Mouse (Mus musculus): ENCODE results near the gene Usp3. TPM values are rescaled to one million over a fixed set of nuclear protein-coding genes. Genes with fewer than 3 reads are reported as not detected.

The Usp3 gene
- total and polyA plus RNA-seq, 3 experiments = 24.4 to 39.5 (median 36.6) TPM

GRCm38 (mm10) chr9:66617812-66618211 lies 24.9 kb upstream of the Usp3 start:
- TF ChIP-seq CTCF (conservative IDR thresholded peaks at IDR 0.05 in 1 of 2, IDR thresholded peaks at IDR 0.05 in 1 of 2; ENCODE audit: low read depth in 2 of 2, low read length in 2 of 2) (peak in 1 of 2 experiments; percentile 16; a peak in 2 of 4 replicates), EP300 (IDR thresholded peaks at IDR 0.05; ENCODE audit: low read length) (no peak)
- Histone ChIP-seq H3K9ac (ENCODE audit: insufficient read depth, low read depth) (no peak overlapping the region), H3K27ac (ENCODE audit: insufficient read depth, low read depth) (no peak overlapping the region), H3K36me3 (replicated peaks in 1 of 2; ENCODE audit: control insufficient read depth in 1 of 2, insufficient read depth in 1 of 2, low read length in 1 of 2) (no peaks in the 10 kb centered on the region), H3K27me3 (replicated peaks) (no peaks in the 10 kb centered on the region), H3K4me2 (ENCODE audit: insufficient read depth, low read depth, poor library complexity, severe bottlenecking) (no peak overlapping the region), H3K79me2 (replicated peaks; ENCODE audit: control insufficient read depth, extremely low read depth, insufficient read depth, poor library complexity, severe bottlenecking) (no peaks in the 10 kb centered on the region), H3K4me1 (ENCODE audit: control insufficient read depth in 1 of 2, insufficient read depth in 2 of 2) (peaks cover 6 to 67% of the 10 kb centered on the region in 2 experiments; a peak in 3 of 4 replicates), H3K9me3 (replicated peaks; ENCODE audit: low read length) (peaks cover under 1% of the 10 kb centered on the region), H3K4me3 (replicated peaks in 1 of 3; ENCODE audit: low read depth in 2 of 3, low read length in 2 of 3, poor library complexity in 1 of 3) (no peak overlapping the region)
- in situ Hi-C loops (cut with MboI; ENCODE audit: low pct_ligation_motif_present, low pct_unique_long_range_greater_than_20kb, low sequenced_read_pairs) (loop anchor here (25.0 kb wide), 1 partner anchor 331 kb away; no protein-coding TSS in a partner anchor), dilution Hi-C loops (cut with MboI; ENCODE audit: extremely low pct_ligation_motif_present, extremely low pct_unique_long_range_greater_than_20kb, low sequenced_read_pairs) (no loop called here)
- DNase-seq (ENCODE audit: extremely low read depth) = no peak

GRCm38 (mm10) chr9:66616858-66617257 lies 23.9 kb upstream of the Usp3 start:
- no peaks in the 10 kb centered on the region for H3K27me3 ChIP-seq (replicated peaks)
- dilution Hi-C loops (cut with MboI; ENCODE audit: extremely low pct_ligation_motif_present, extremely low pct_unique_long_range_greater_than_20kb, low sequenced_read_pairs) (no loop called here), in situ Hi-C loops (cut with MboI; ENCODE audit: low pct_ligation_motif_present, low pct_unique_long_range_greater_than_20kb, low sequenced_read_pairs) (loop anchor here (25.0 kb wide), 1 partner anchor 330 kb away; no protein-coding TSS in a partner anchor)
- no peak overlapping the region for H3K4me2 ChIP-seq (ENCODE audit: insufficient read depth, low read depth, poor library complexity, severe bottlenecking)
- no peak overlapping the region for H3K27ac ChIP-seq (ENCODE audit: insufficient read depth, low read depth)
- no peaks in the 10 kb centered on the region for H3K36me3 ChIP-seq (replicated peaks in 1 of 2; ENCODE audit: control insufficient read depth in 1 of 2, insufficient read depth in 1 of 2, low read length in 1 of 2)
- H3K79me2 ChIP-seq (replicated peaks; ENCODE audit: control insufficient read depth, extremely low read depth, insufficient read depth, poor library complexity, severe bottlenecking) = no peaks in the 10 kb centered on the region
- TF ChIP-seq EP300 (IDR thresholded peaks at IDR 0.05; ENCODE audit: low read length) (no peak), MXI1 (IDR thresholded peaks at IDR 0.05; ENCODE audit: low read depth, low read length) (no peak), JUN (IDR thresholded peaks at IDR 0.05; ENCODE audit: insufficient read depth, low read depth, low read length) (no peak), ELF1 (IDR thresholded peaks at IDR 0.05; ENCODE audit: low read depth, low read length) (no peak), RCOR1 (conservative IDR thresholded peaks at IDR 0.05; ENCODE audit: low read depth, low read length) (no peak), GABPA (IDR thresholded peaks at IDR 0.05; ENCODE audit: insufficient replicate concordance, low read depth, low read length) (no peak), MAFK (IDR thresholded peaks at IDR 0.05; ENCODE audit: insufficient replicate concordance, low read length) (no peak), KAT2A (IDR thresholded peaks at IDR 0.05; ENCODE audit: insufficient replicate concordance, low read length) (no peak)
- DNase-seq (ENCODE audit: extremely low read depth) = no peak
- peaks cover 3% of the 10 kb centered on the region for H3K9me3 ChIP-seq (replicated peaks; ENCODE audit: low read length)
- no peak overlapping the region for H3K9ac ChIP-seq (ENCODE audit: insufficient read depth, low read depth)
- H3K4me1 ChIP-seq (ENCODE audit: control insufficient read depth in 1 of 2, insufficient read depth in 2 of 2) = peaks cover 6 to 65% of the 10 kb centered on the region in 2 experiments; a peak in 3 of 4 replicates
- no peak overlapping the region for H3K4me3 ChIP-seq (replicated peaks in 1 of 3; ENCODE audit: low read depth in 2 of 3, low read length in 2 of 3, poor library complexity in 1 of 3)

DNA sequence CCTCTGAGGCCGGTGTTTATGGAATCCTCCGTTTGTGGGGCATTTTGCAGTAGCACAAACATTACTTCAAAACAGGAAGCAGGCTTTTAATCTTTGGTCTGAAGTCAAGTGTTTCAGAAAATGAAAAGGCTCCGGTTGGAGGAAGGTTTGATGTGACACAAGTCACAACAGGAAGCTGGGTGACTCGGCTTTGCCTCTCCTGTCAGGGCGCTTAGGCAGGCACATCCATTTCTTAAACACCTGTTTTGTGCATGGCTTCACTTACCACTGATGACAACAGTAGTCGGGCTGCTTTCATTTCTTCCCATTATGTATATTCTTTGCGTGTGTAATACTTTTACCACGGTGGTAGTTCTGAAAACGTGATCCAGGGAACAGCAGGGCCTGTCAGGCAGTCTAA lies 22.2 kb upstream of the Usp3 start:
- Histone ChIP-seq H3K36me3 (replicated peaks in 1 of 2; ENCODE audit: control insufficient read depth in 1 of 2, insufficient read depth in 1 of 2, low read length in 1 of 2) (no peaks in the 10 kb centered on the region), H3K9me3 (replicated peaks; ENCODE audit: low read length) (peaks cover 3% of the 10 kb centered on the region), H3K4me2 (ENCODE audit: insufficient read depth, low read depth, poor library complexity, severe bottlenecking) (0 out of 2 replicates have a peak overlapping the region, but pooled peaks have one; percentile 33), H3K27ac (ENCODE audit: insufficient read depth, low read depth) (no peak overlapping the region), H3K9ac (ENCODE audit: insufficient read depth, low read depth) (no peak overlapping the region), H3K27me3 (replicated peaks) (no peaks in the 10 kb centered on the region), H3K4me3 (replicated peaks in 1 of 3; ENCODE audit: low read depth in 2 of 3, low read length in 2 of 3, poor library complexity in 1 of 3) (no peak overlapping the region), H3K4me1 (ENCODE audit: control insufficient read depth in 1 of 2, insufficient read depth in 2 of 2) (peaks cover 7 to 59% of the 10 kb centered on the region in 2 experiments; a peak in 3 of 4 replicates), H3K79me2 (replicated peaks; ENCODE audit: control insufficient read depth, extremely low read depth, insufficient read depth, poor library complexity, severe bottlenecking) (no peaks in the 10 kb centered on the region)
- no peak for DNase-seq (ENCODE audit: extremely low read depth)
- TF ChIP-seq ELF1 (IDR thresholded peaks at IDR 0.05; ENCODE audit: low read depth, low read length) = 0 out of 2 replicates have a peak, but pooled peaks have one; percentile 26
- TF ChIP-seq JUND (conservative IDR thresholded peaks at IDR 0.05; ENCODE audit: low read depth, low read length) = no peak
- in situ Hi-C loops (cut with MboI; ENCODE audit: low pct_ligation_motif_present, low pct_unique_long_range_greater_than_20kb, low sequenced_read_pairs) = loop anchor here (25.0 kb wide), 1 partner anchor 328 kb away; no protein-coding TSS in a partner anchor
- dilution Hi-C loops (cut with MboI; ENCODE audit: extremely low pct_ligation_motif_present, extremely low pct_unique_long_range_greater_than_20kb, low sequenced_read_pairs) = no loop called here

All from CH12.LX (cell line).